Mouse (Mus musculus): ENCODE measurements around the gene Myo16. TPM values are rescaled to one million over a fixed set of nuclear protein-coding genes. Genes with fewer than 3 reads are reported as not detected.

Gene Myo16
- polyA plus RNA-seq, 1 experiment from 2014 or later = 0.63 TPM

- H3K4me1 ChIP-seq = no peaks in the 10 kb centered on the region
- H3K36me3 ChIP-seq = no peaks in the 10 kb centered on the region
- no peak overlapping the region for H3K4me2 ChIP-seq (replicated peaks)
- no peak overlapping the region for H3K27ac ChIP-seq (replicated peaks)
- no peak overlapping the region for H3K4me3 ChIP-seq (replicated peaks)
- no peaks in the 10 kb centered on the region for H3K27me3 ChIP-seq
- no peak overlapping the region for H3K9ac ChIP-seq
- 90% methylated on average over 5 of the region's 5 CpGs for WGBS
- H3K9me3 ChIP-seq (replicated peaks) = no peaks in the 10 kb centered on the region
- ATAC-seq (ENCODE audit: insufficient number of reproducible peaks, low FRiP score, low TSS enrichment, low read depth) = no peak
These were observed 492.0 kb downstream of the Myo16 start for GRCm38 (mm10) chr8:10645740-10646139.

- no peaks in the 10 kb centered on the region for H3K9me3 ChIP-seq (replicated peaks)
- no peak overlapping the region for H3K9ac ChIP-seq
- no peak for ATAC-seq (ENCODE audit: insufficient number of reproducible peaks, low FRiP score, low TSS enrichment, low read depth)
- H3K4me1 ChIP-seq = no peaks in the 10 kb centered on the region
- 46% methylated on average over 10 of the region's 10 CpGs for WGBS
- H3K27ac ChIP-seq (replicated peaks) = no peak overlapping the region
- H3K4me2 ChIP-seq (replicated peaks) = no peak overlapping the region
- H3K27me3 ChIP-seq = no peaks in the 10 kb centered on the region
- no peaks in the 10 kb centered on the region for H3K36me3 ChIP-seq
- no peak overlapping the region for H3K4me3 ChIP-seq (replicated peaks)
These were observed 492.8 kb downstream of the Myo16 start for GRCm38 (mm10) chr8:10646485-10646884.

- Histone ChIP-seq H3K4me1 (0 out of 2 replicates have a peak, but pooled peaks cover 3% of the 10 kb centered on the region), H3K36me3 (no peaks in the 10 kb centered on the region), H3K27ac (replicated peaks) (no peak overlapping the region), H3K27me3 (no peaks in the 10 kb centered on the region), H3K4me2 (replicated peaks) (no peak overlapping the region), H3K9ac (no peak overlapping the region), H3K9me3 (replicated peaks) (no peaks in the 10 kb centered on the region), H3K4me3 (replicated peaks) (no peak overlapping the region)
- ATAC-seq (ENCODE audit: insufficient number of reproducible peaks, low FRiP score, low TSS enrichment, low read depth) = no peak
- WGBS = 68% methylated on average over 12 of the region's 12 CpGs
These were observed 498.0 kb downstream of the Myo16 start for GRCm38 (mm10) chr8:10651546-10652315.

GRCm38 (mm10) chr8:10653282-10653681, 499.6 kb downstream of the Myo16 start:
- H3K27me3 ChIP-seq = no peaks in the 10 kb centered on the region
- H3K36me3 ChIP-seq = no peaks in the 10 kb centered on the region
- no peak overlapping the region for H3K4me2 ChIP-seq (replicated peaks)
- no peak overlapping the region for H3K9ac ChIP-seq
- 55% methylated on average over 9 of the region's 9 CpGs for WGBS
- ATAC-seq (ENCODE audit: insufficient number of reproducible peaks, low FRiP score, low TSS enrichment, low read depth) = no peak
- H3K4me1 ChIP-seq = 0 out of 2 replicates have a peak, but pooled peaks cover 3% of the 10 kb centered on the region
- no peak overlapping the region for H3K4me3 ChIP-seq (replicated peaks)
- H3K27ac ChIP-seq (replicated peaks) = no peak overlapping the region
- no peaks in the 10 kb centered on the region for H3K9me3 ChIP-seq (replicated peaks)

- ATAC-seq (ENCODE audit: insufficient number of reproducible peaks, low FRiP score, low TSS enrichment, low read depth) = no peak
- 74% methylated on average over 9 of the region's 9 CpGs for WGBS
- no peak overlapping the region for H3K9ac ChIP-seq
- no peaks in the 10 kb centered on the region for H3K9me3 ChIP-seq (replicated peaks)
- no peak overlapping the region for H3K27ac ChIP-seq (replicated peaks)
- 0 out of 2 replicates have a peak, but pooled peaks cover 3% of the 10 kb centered on the region for H3K4me1 ChIP-seq
- H3K36me3 ChIP-seq = no peaks in the 10 kb centered on the region
- no peak overlapping the region for H3K4me2 ChIP-seq (replicated peaks)
- H3K27me3 ChIP-seq = no peaks in the 10 kb centered on the region
- no peak overlapping the region for H3K4me3 ChIP-seq (replicated peaks)
These were observed 501.3 kb downstream of the Myo16 start for GRCm38 (mm10) chr8:10654922-10655518.

- Histone ChIP-seq H3K4me2 (replicated peaks) (no peak overlapping the region), H3K4me1 (peaks cover 12% of the 10 kb centered on the region), H3K36me3 (no peaks in the 10 kb centered on the region), H3K27me3 (no peaks in the 10 kb centered on the region), H3K4me3 (replicated peaks) (no peak overlapping the region), H3K9me3 (replicated peaks) (no peaks in the 10 kb centered on the region), H3K9ac (no peak overlapping the region), H3K27ac (replicated peaks) (no peak overlapping the region)
- 23% methylated on average over 8 of the region's 8 CpGs for WGBS
- no peak for ATAC-seq (ENCODE audit: insufficient number of reproducible peaks, low FRiP score, low TSS enrichment, low read depth)
These were observed 510.2 kb downstream of the Myo16 start for GRCm38 (mm10) chr8:10663770-10664470.

GRCm38 (mm10) chr8:10664861-10665543, 511.3 kb downstream of the Myo16 start:
- peak; percentile 70 for ATAC-seq (ENCODE audit: insufficient number of reproducible peaks, low FRiP score, low TSS enrichment, low read depth)
- no peaks in the 10 kb centered on the region for H3K9me3 ChIP-seq (replicated peaks)
- H3K4me1 ChIP-seq = peaks cover 12% of the 10 kb centered on the region
- H3K27me3 ChIP-seq = no peaks in the 10 kb centered on the region
- H3K4me3 ChIP-seq (replicated peaks) = no peak overlapping the region
- H3K9ac ChIP-seq = no peak overlapping the region
- 16% methylated on average over 13 of the region's 13 CpGs for WGBS
- no peak overlapping the region for H3K4me2 ChIP-seq (replicated peaks)
- H3K36me3 ChIP-seq = no peaks in the 10 kb centered on the region
- peak overlapping the region; percentile 17; the same call in 1 of the 2 replicates for H3K27ac ChIP-seq (replicated peaks)

- no peak for ATAC-seq (ENCODE audit: insufficient number of reproducible peaks, low FRiP score, low TSS enrichment, low read depth)
- no peak overlapping the region for H3K9ac ChIP-seq
- no peak overlapping the region for H3K4me3 ChIP-seq (replicated peaks)
- H3K9me3 ChIP-seq (replicated peaks) = no peaks in the 10 kb centered on the region
- WGBS = 28% methylated on average over 4 of the region's 4 CpGs
- H3K36me3 ChIP-seq = no peaks in the 10 kb centered on the region
- H3K4me2 ChIP-seq (replicated peaks) = no peak overlapping the region
- H3K27me3 ChIP-seq = no peaks in the 10 kb centered on the region
- peak overlapping the region; percentile 17; the same call in 1 of the 2 replicates for H3K27ac ChIP-seq (replicated peaks)
- peaks cover 12% of the 10 kb centered on the region for H3K4me1 ChIP-seq
These were observed 512.1 kb downstream of the Myo16 start for GRCm38 (mm10) chr8:10665821-10666283.

GRCm38 (mm10) chr8:10671862-10672548, 518.3 kb downstream of the Myo16 start:
- ATAC-seq (ENCODE audit: insufficient number of reproducible peaks, low FRiP score, low TSS enrichment, low read depth) = no peak
- Histone ChIP-seq H3K4me1 (no peaks in the 10 kb centered on the region), H3K9ac (no peak overlapping the region), H3K27ac (replicated peaks) (no peak overlapping the region), H3K9me3 (replicated peaks) (no peaks in the 10 kb centered on the region), H3K27me3 (no peaks in the 10 kb centered on the region), H3K4me3 (replicated peaks) (no peak overlapping the region), H3K36me3 (no peaks in the 10 kb centered on the region), H3K4me2 (replicated peaks) (no peak overlapping the region)
- 18% methylated on average over 2 of the region's 2 CpGs for WGBS

- H3K9ac ChIP-seq = no peak overlapping the region
- 61% methylated on average over 9 of the region's 9 CpGs for WGBS
These were observed 524.2 kb downstream of the Myo16 start for GRCm38 (mm10) chr8:10677840-10678410.

More at GRCm38 (mm10) chr8:10677840-10678410, 524.2 kb downstream of the Myo16 start:
- Histone ChIP-seq H3K9me3 (replicated peaks) (no peaks in the 10 kb centered on the region), H3K4me3 (replicated peaks) (no peak overlapping the region), H3K27ac (replicated peaks) (no peak overlapping the region), H3K36me3 (no peaks in the 10 kb centered on the region), H3K4me2 (replicated peaks) (no peak overlapping the region), H3K4me1 (no peaks in the 10 kb centered on the region), H3K27me3 (no peaks in the 10 kb centered on the region)
- ATAC-seq (ENCODE audit: insufficient number of reproducible peaks, low FRiP score, low TSS enrichment, low read depth) = no peak
